Mouse (Mus musculus): ENCODE results near the gene Slc8a3.

DNA sequence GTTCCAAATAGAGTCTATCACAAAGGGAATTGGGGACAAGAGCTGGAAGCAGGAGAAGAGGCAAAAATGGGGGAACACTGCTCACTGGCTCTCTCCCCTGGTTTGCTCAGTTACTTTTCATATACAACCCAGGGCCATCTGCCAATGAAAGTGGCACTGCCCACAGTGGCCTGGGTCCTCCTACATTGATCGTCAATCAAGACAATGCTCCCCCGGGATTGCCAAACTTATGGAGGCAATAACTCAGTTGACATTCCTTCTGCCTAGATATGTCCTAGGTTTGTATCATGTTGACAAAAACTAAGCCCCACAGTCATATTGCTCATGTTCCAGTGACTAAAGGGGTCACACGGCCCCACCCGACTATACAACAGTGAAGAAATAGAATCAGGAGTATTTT lies 144.0 kb downstream of the Slc8a3 start:
- TF ChIP-seq POLR2A (IDR thresholded peaks at IDR 0.05; ENCODE audit: low read depth, low read length) (no peak), CTCF (IDR thresholded peaks at IDR 0.05; ENCODE audit: extremely low read depth, insufficient read depth, insufficient read length, insufficient replicate concordance) (no peak)
